Mouse (Mus musculus) midbrain, embryonic 10.5 days (tissue): ENCODE measurements at regions not wholly inside any gene's neighbourhood (a gene's known extent, or its start where the extent isn't known, plus 50 kb on each side); places are given as distances from the start of the nearest gene placed in this dataset.

Source experiments
- DNase-seq: peaks from one replicate; pipeline ENCODE4 v3.0.0-alpha.2; 2017; ENCODE audit warnings: low spot score
- H3K27ac ChIP-seq: fragments of 300-500 bp; sonication (generic); replicated peaks from 2 replicates; pipeline ENCODE4 v1.5.1; 2016; ENCODE audit warnings: mild to moderate bottlenecking
- H3K27me3 ChIP-seq: fragments of 300-500 bp; sonication (generic); 2 replicates; pipeline ENCODE4 v1.6.1; 2016; ENCODE audit warnings: low read depth, mild to moderate bottlenecking; ENCODE audit not compliant: poor library complexity, severe bottlenecking
- H3K36me3 ChIP-seq: fragments of 300-500 bp; sonication (generic); 2 replicates; pipeline ENCODE4 v1.6.1; 2016; ENCODE audit warnings: mild to moderate bottlenecking, moderate library complexity
- H3K4me1 ChIP-seq: fragments of 300-500 bp; sonication (generic); 2 replicates; pipeline ENCODE4 v1.6.1; 2016
- H3K4me3 ChIP-seq: fragments of 300-500 bp; sonication (generic); 2 replicates; pipeline ENCODE4 v1.5.1; 2016; ENCODE audit warnings: mild to moderate bottlenecking, moderate library complexity
- H3K9me3 ChIP-seq: fragments of 300-500 bp; sonication (generic); replicated peaks from 2 replicates; pipeline ENCODE4 v1.6.1; 2016; ENCODE audit warnings: mild to moderate bottlenecking
- WGBS: fragments of 180-500 bp; shearing (Covaris S2); methylation state at CpG from one replicate; pipeline ENCODE4 v1.1.7; 2016; 5-methylcytosine and 5-hydroxymethylcytosine counted together

GRCm38 (mm10) chr15:7676970-7677369, 133.7 kb upstream of the Gdnf start:
- WGBS, result 71% methylated on average over 1 of the region's 1 CpGs
- no peaks in the 10 kb centered on the region for H3K4me1 ChIP-seq

GRCm38 (mm10) chr15:7678711-7679110, 131.9 kb upstream of the Gdnf start:
- 94% methylated on average over 8 of the region's 8 CpGs for WGBS
- no peak for DNase-seq
- H3K27ac ChIP-seq, result no peak overlapping the region
- no peaks in the 10 kb centered on the region for H3K27me3 ChIP-seq
- peaks cover 5% of the 10 kb centered on the region; the same call in 1 of the 2 replicates for H3K4me1 ChIP-seq
- H3K4me3 ChIP-seq, result no peak overlapping the region
- H3K36me3 ChIP-seq, result no peaks in the 10 kb centered on the region
- no peaks in the 10 kb centered on the region for H3K9me3 ChIP-seq

More at GRCm38 (mm10) chr15:7676970-7677369, 133.7 kb upstream of the Gdnf start:
- H3K4me3 ChIP-seq, result no peak overlapping the region
- H3K27ac ChIP-seq, result no peak overlapping the region
- no peaks in the 10 kb centered on the region for H3K9me3 ChIP-seq
- DNase-seq, result no peak
- H3K27me3 ChIP-seq, result no peaks in the 10 kb centered on the region
- no peaks in the 10 kb centered on the region for H3K36me3 ChIP-seq

GRCm38 (mm10) chr15:7681011-7681410, 129.6 kb upstream of the Gdnf start:
- no peaks in the 10 kb centered on the region for H3K9me3 ChIP-seq
- H3K27ac ChIP-seq, result no peak overlapping the region
- no peak overlapping the region for H3K4me3 ChIP-seq
- 84% methylated on average over 4 of the region's 4 CpGs for WGBS
- no peaks in the 10 kb centered on the region for H3K36me3 ChIP-seq
- H3K4me1 ChIP-seq, result peaks cover 11% of the 10 kb centered on the region
- DNase-seq, result no peak
- no peaks in the 10 kb centered on the region for H3K27me3 ChIP-seq

- no peak for DNase-seq
- H3K9me3 ChIP-seq, result no peaks in the 10 kb centered on the region
- no peaks in the 10 kb centered on the region for H3K36me3 ChIP-seq
- H3K27me3 ChIP-seq, result no peaks in the 10 kb centered on the region
- 78% methylated on average over 8 of the region's 8 CpGs for WGBS
- H3K4me3 ChIP-seq, result no peak overlapping the region
- no peak overlapping the region for H3K27ac ChIP-seq
- peaks cover 14% of the 10 kb centered on the region for H3K4me1 ChIP-seq
Measured at GRCm38 (mm10) chr15:7683235-7683974, 127.2 kb upstream of the Gdnf start.

GRCm38 (mm10) chr15:7691251-7691650, 119.4 kb upstream of the Gdnf start:
- WGBS, result 87% methylated on average over 1 of the region's 1 CpGs
- Histone ChIP-seq H3K27ac (no peak overlapping the region), H3K9me3 (no peaks in the 10 kb centered on the region), H3K4me1 (0 out of 2 replicates have a peak, but pooled peaks cover 3% of the 10 kb centered on the region), H3K27me3 (no peaks in the 10 kb centered on the region), H3K4me3 (no peak overlapping the region), H3K36me3 (no peaks in the 10 kb centered on the region)
- DNase-seq, result no peak

GRCm38 (mm10) chr15:7692096-7692495, 118.5 kb upstream of the Gdnf start:
- Histone ChIP-seq H3K36me3 (no peaks in the 10 kb centered on the region), H3K4me3 (no peak overlapping the region), H3K9me3 (no peaks in the 10 kb centered on the region), H3K27me3 (no peaks in the 10 kb centered on the region), H3K4me1 (no peaks in the 10 kb centered on the region), H3K27ac (no peak overlapping the region)
- 86% methylated on average over 3 of the region's 3 CpGs for WGBS
- DNase-seq, result no peak

GRCm38 (mm10) chr15:7694037-7694436, 116.6 kb upstream of the Gdnf start:
- DNase-seq, result no peak
- H3K4me1 ChIP-seq, result no peaks in the 10 kb centered on the region
- H3K27ac ChIP-seq, result no peak overlapping the region
- no peaks in the 10 kb centered on the region for H3K27me3 ChIP-seq
- WGBS, result 92% methylated on average over 5 of the region's 5 CpGs
- H3K36me3 ChIP-seq, result no peaks in the 10 kb centered on the region
- H3K4me3 ChIP-seq, result no peak overlapping the region
- H3K9me3 ChIP-seq, result no peaks in the 10 kb centered on the region

GRCm38 (mm10) chr15:7697724-7698123, 112.9 kb upstream of the Gdnf start:
- Histone ChIP-seq H3K4me1 (no peaks in the 10 kb centered on the region), H3K4me3 (no peak overlapping the region), H3K27me3 (no peaks in the 10 kb centered on the region), H3K27ac (no peak overlapping the region), H3K36me3 (no peaks in the 10 kb centered on the region), H3K9me3 (no peaks in the 10 kb centered on the region)
- WGBS, result 47% methylated on average over 3 of the region's 3 CpGs
- no peak for DNase-seq

GRCm38 (mm10) chr15:7708836-7709235, 101.8 kb upstream of the Gdnf start:
- Histone ChIP-seq H3K27me3 (no peaks in the 10 kb centered on the region), H3K27ac (no peak overlapping the region), H3K9me3 (no peaks in the 10 kb centered on the region), H3K4me3 (no peak overlapping the region), H3K36me3 (no peaks in the 10 kb centered on the region), H3K4me1 (0 out of 2 replicates have a peak, but pooled peaks cover 3% of the 10 kb centered on the region)
- WGBS, result 91% methylated on average over 5 of the region's 5 CpGs
- no peak for DNase-seq

- H3K9me3 ChIP-seq, result no peaks in the 10 kb centered on the region
- DNase-seq, result no peak
- 89% methylated on average over 1 of the region's 1 CpGs for WGBS
- H3K4me1 ChIP-seq, result 0 out of 2 replicates have a peak, but pooled peaks cover 3% of the 10 kb centered on the region
- no peak overlapping the region for H3K27ac ChIP-seq
- no peak overlapping the region for H3K4me3 ChIP-seq
- no peaks in the 10 kb centered on the region for H3K36me3 ChIP-seq
- no peaks in the 10 kb centered on the region for H3K27me3 ChIP-seq
Measured at GRCm38 (mm10) chr15:7714641-7715040, 96.0 kb upstream of the Gdnf start.

GRCm38 (mm10) chr15:7716188-7716587, 94.5 kb upstream of the Gdnf start:
- DNase-seq, result no peak
- Histone ChIP-seq H3K9me3 (no peaks in the 10 kb centered on the region), H3K4me1 (0 out of 2 replicates have a peak, but pooled peaks cover 3% of the 10 kb centered on the region), H3K4me3 (no peak overlapping the region), H3K27me3 (no peaks in the 10 kb centered on the region), H3K27ac (no peak overlapping the region), H3K36me3 (no peaks in the 10 kb centered on the region)
- WGBS, result 79% methylated on average over 1 of the region's 1 CpGs

- no peaks in the 10 kb centered on the region for H3K36me3 ChIP-seq
- H3K27ac ChIP-seq, result no peak overlapping the region
- H3K4me3 ChIP-seq, result no peak overlapping the region
- no peaks in the 10 kb centered on the region for H3K9me3 ChIP-seq
- H3K27me3 ChIP-seq, result no peaks in the 10 kb centered on the region
- peaks cover 3% of the 10 kb centered on the region; the same call in 1 of the 2 replicates for H3K4me1 ChIP-seq
- no peak for DNase-seq
- WGBS, result 59% methylated on average over 5 of the region's 5 CpGs
Measured at GRCm38 (mm10) chr15:7723202-7723721, 87.4 kb upstream of the Gdnf start.

GRCm38 (mm10) chr15:7723770-7724169, 86.9 kb upstream of the Gdnf start:
- DNase-seq, result no peak
- Histone ChIP-seq H3K36me3 (no peaks in the 10 kb centered on the region), H3K4me1 (peaks cover 3% of the 10 kb centered on the region; the same call in 1 of the 2 replicates), H3K4me3 (no peak overlapping the region), H3K9me3 (no peaks in the 10 kb centered on the region), H3K27me3 (no peaks in the 10 kb centered on the region), H3K27ac (no peak overlapping the region)
- 88% methylated on average over 2 of the region's 2 CpGs for WGBS
